In the genomic region with DNA sequence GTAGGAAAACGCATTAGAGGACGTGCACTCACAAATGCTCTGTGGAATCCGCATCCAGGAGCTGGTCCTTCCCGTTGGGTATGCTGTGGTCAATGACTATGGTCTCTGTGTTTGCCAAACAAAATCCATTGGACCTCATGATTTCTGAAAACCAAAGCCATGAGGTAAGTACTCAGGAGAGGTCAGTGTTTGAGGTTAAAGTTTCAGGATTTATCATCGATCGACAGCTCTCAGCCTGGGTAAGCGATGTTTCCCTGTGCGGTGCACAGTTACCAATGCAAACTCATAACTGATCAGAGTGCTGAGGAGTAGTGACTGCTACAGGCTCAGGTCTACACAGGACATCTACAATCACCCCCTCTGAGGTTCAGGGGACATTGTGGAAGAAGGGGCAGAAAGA, we compare ENCODE assay signal across 19 mouse cellular contexts. TPM values are rescaled to one million over a fixed set of nuclear protein-coding genes. Genes with fewer than 3 reads are reported as not detected.
A peak's percentile ranks its signal among the peaks of the same experiment; 100 is the strongest.
DNase-seq lines count a peak whose midpoint lies in the region; ATAC-seq lines count a peak whose summit lies in the region.
"Had no signal": no experiment of that assay in that cellular context is flagged by ENCODE, and none has a peak within 500 bp of the region (broad histone marks: within the 10 kb centered on the region; RNA-seq: fewer than 3 reads in every experiment).

No protein-coding gene starts in this region.

- 80% methylated on average over 8 of the region's 8 CpGs for WGBS in liver, embryonic 13.5 days (ENCODE audit: insufficient replicate concordance)
- 74% methylated on average over 8 of the region's 8 CpGs for WGBS in liver, embryonic 16.5 days (ENCODE audit: insufficient replicate concordance)

- H3K27ac ChIP-seq in liver, embryonic 13.5 days = no peak overlapping the region
- H3K27ac ChIP-seq in liver, embryonic 16.5 days (ENCODE audit: low read length) = no peak overlapping the region
- H3K27ac ChIP-seq: embryonic facial prominence, embryonic 10.5 days; embryonic facial prominence, embryonic 12.5 days; forebrain, embryonic 13.5 days; forebrain, embryonic 15.5 days had no signal

- no peaks in the 10 kb centered on the region for H3K4me1 ChIP-seq in liver, embryonic 13.5 days (replicated peaks)
- no peaks in the 10 kb centered on the region; the same call in 1 of the 2 replicates for H3K4me1 ChIP-seq in liver, embryonic 16.5 days (ENCODE audit: control insufficient read depth, low read depth, low read length)
- H3K4me1 ChIP-seq: embryonic facial prominence, embryonic 12.5 days; forebrain, embryonic 13.5 days; forebrain, embryonic 15.5 days had no signal

- H3K4me2 ChIP-seq in liver, embryonic 13.5 days = no peak overlapping the region
- H3K4me2 ChIP-seq in liver, embryonic 16.5 days (ENCODE audit: low read depth, low read length) = no peak overlapping the region
- H3K4me2 ChIP-seq: embryonic facial prominence, embryonic 12.5 days; forebrain, embryonic 13.5 days; forebrain, embryonic 15.5 days had no signal

- no peak overlapping the region for H3K9ac ChIP-seq in liver, embryonic 13.5 days
- no peak overlapping the region for H3K9ac ChIP-seq in liver, embryonic 16.5 days (ENCODE audit: low read depth, low read length)
- H3K9ac ChIP-seq: embryonic facial prominence, embryonic 12.5 days; forebrain, embryonic 13.5 days; forebrain, embryonic 15.5 days had no signal

- peak; percentile 51 for ATAC-seq in liver, embryonic 13.5 days (ENCODE audit: low read depth)
- ATAC-seq in liver, embryonic 16.5 days (ENCODE audit: low read depth) = peak; percentile 74
- ATAC-seq: forebrain, embryonic 13.5 days; forebrain, embryonic 15.5 days had no signal

- no peak for DNase-seq in liver, embryonic 13.5 days
- no peak for DNase-seq in liver
- peak; percentile 5 for DNase-seq in testis, postnatal 10 days (ENCODE audit: low spot score)
- no peak for DNase-seq in testis, postnatal 14 days (ENCODE audit: low spot score)
- DNase-seq in cerebellum, postnatal 25 days = no peak
- DNase-seq in spleen, postnatal 4 days (ENCODE audit: low spot score in 2 of 2) = no peak
- DNase-seq: adrenal gland, adult 2 months; adrenal gland, postnatal 10 days; adrenal gland, postnatal 25 days; cerebellum, adult 11 months; cerebellum, adult 18-20 months; cerebellum, adult 8-10 months; cerebellum, adult 9-11 months; cerebellum, postnatal 14 days had no signal

- no peaks in the 10 kb centered on the region for H3K27me3 ChIP-seq in liver, embryonic 13.5 days
- H3K27me3 ChIP-seq in liver, embryonic 16.5 days (ENCODE audit: control insufficient read depth, insufficient read depth, low read depth, low read length) = no peaks in the 10 kb centered on the region
- H3K27me3 ChIP-seq: embryonic facial prominence, embryonic 12.5 days; forebrain, embryonic 13.5 days; forebrain, embryonic 15.5 days had no signal

- peaks cover 5% of the 10 kb centered on the region; the same call in 1 of the 2 replicates for H3K36me3 ChIP-seq in liver, embryonic 13.5 days
- no peaks in the 10 kb centered on the region for H3K36me3 ChIP-seq in liver, embryonic 16.5 days (ENCODE audit: control insufficient read depth, insufficient read depth)
- H3K36me3 ChIP-seq: embryonic facial prominence, embryonic 10.5 days; embryonic facial prominence, embryonic 12.5 days; forebrain, embryonic 15.5 days had no signal

- H3K9me3 ChIP-seq in liver, embryonic 13.5 days (replicated peaks) = no peaks in the 10 kb centered on the region
- no peaks in the 10 kb centered on the region for H3K9me3 ChIP-seq in liver, embryonic 16.5 days (replicated peaks; ENCODE audit: control insufficient read depth, low read length)
- H3K9me3 ChIP-seq: embryonic facial prominence, embryonic 10.5 days; embryonic facial prominence, embryonic 12.5 days; forebrain, embryonic 13.5 days; forebrain, embryonic 15.5 days had no signal

- no peak overlapping the region for H3K4me3 ChIP-seq in liver, embryonic 13.5 days (replicated peaks)
- no peak overlapping the region for H3K4me3 ChIP-seq in liver, embryonic 16.5 days (ENCODE audit: low read depth, low read length)
- H3K4me3 ChIP-seq: embryonic facial prominence, embryonic 10.5 days; embryonic facial prominence, embryonic 12.5 days; forebrain, embryonic 13.5 days; forebrain, embryonic 15.5 days had no signal

RNA-seq across cellular contexts. Expression of a gene that starts 23.0 kb away (rescaled TPM):
- polyA plus RNA-seq in liver, embryonic 13.5 days (2015; fragmentation: Nextera tagmentation; extraction: Ambion mirVana) = 8.1 and 8.6 TPM in 2 replicates
- polyA plus RNA-seq in liver, embryonic 16.5 days (2015; fragmentation: Nextera tagmentation; extraction: Ambion mirVana) = 13.7 and 18.3 TPM in 2 replicates
